Mouse (Mus musculus): Measurements from ENCODE around the gene Cd300lf.
A peak's percentile ranks its signal among the peaks of the same experiment; 100 is the strongest.

The Cd300lf gene

GRCm38 (mm10) chr11:115133800-115134199 lies at the start of gene Cd300lf:
Gene Cd300lf (minus strand): TSS chr11:115133992.
- no peak for DNase-seq (ENCODE audit: extremely low read depth, insufficient read length, low spot score)

GRCm38 (mm10) chr11:115181913-115182638 lies 48.3 kb upstream of the Cd300lf start:
- peak; percentile 58 for DNase-seq (ENCODE audit: extremely low read depth, insufficient read length, low spot score)

- no peak for DNase-seq (ENCODE audit: extremely low read depth, insufficient read length, low spot score)
These were observed 46.1 kb upstream of the Cd300lf start for GRCm38 (mm10) chr11:115179881-115180280.

- DNase-seq (ENCODE audit: extremely low read depth, insufficient read length, low spot score), result no peak
These were observed 45.4 kb upstream of the Cd300lf start for GRCm38 (mm10) chr11:115179191-115179590.

- no peak for DNase-seq (ENCODE audit: extremely low read depth, insufficient read length, low spot score)
These were observed 45.0 kb upstream of the Cd300lf start for GRCm38 (mm10) chr11:115178766-115179165.

- no peak for DNase-seq (ENCODE audit: extremely low read depth, insufficient read length, low spot score)
These were observed 43.9 kb upstream of the Cd300lf start for GRCm38 (mm10) chr11:115177559-115178195.

GRCm38 (mm10) chr11:115176399-115177190 lies 42.8 kb upstream of the Cd300lf start:
- no peak for DNase-seq (ENCODE audit: extremely low read depth, insufficient read length, low spot score)

GRCm38 (mm10) chr11:115173549-115174339 lies 40.0 kb upstream of the Cd300lf start:
- DNase-seq (ENCODE audit: extremely low read depth, insufficient read length, low spot score), result peak; percentile 42

- peak; percentile 77 for DNase-seq (ENCODE audit: extremely low read depth, insufficient read length, low spot score)
These were observed 39.1 kb upstream of the Cd300lf start for GRCm38 (mm10) chr11:115172825-115173287.

GRCm38 (mm10) chr11:115171125-115171524 lies 37.3 kb upstream of the Cd300lf start:
- no peak for DNase-seq (ENCODE audit: extremely low read depth, insufficient read length, low spot score)

- DNase-seq (ENCODE audit: extremely low read depth, insufficient read length, low spot score), result no peak
These were observed 35.6 kb upstream of the Cd300lf start for GRCm38 (mm10) chr11:115169430-115169829.

GRCm38 (mm10) chr11:115167631-115168249 lies 33.9 kb upstream of the Cd300lf start:
- DNase-seq (ENCODE audit: extremely low read depth, insufficient read length, low spot score), result no peak

GRCm38 (mm10) chr11:115166776-115167175 lies 33.0 kb upstream of the Cd300lf start:
- no peak for DNase-seq (ENCODE audit: extremely low read depth, insufficient read length, low spot score)

- DNase-seq (ENCODE audit: extremely low read depth, insufficient read length, low spot score), result peak; percentile 74
These were observed 31.2 kb upstream of the Cd300lf start for GRCm38 (mm10) chr11:115164976-115165374.

- peak; percentile 76 for DNase-seq (ENCODE audit: extremely low read depth, insufficient read length, low spot score)
These were observed 30.7 kb upstream of the Cd300lf start for GRCm38 (mm10) chr11:115164341-115164975.

- DNase-seq (ENCODE audit: extremely low read depth, insufficient read length, low spot score), result no peak
These were observed 29.9 kb upstream of the Cd300lf start for GRCm38 (mm10) chr11:115163568-115164150.

GRCm38 (mm10) chr11:115162832-115163480 lies 29.2 kb upstream of the Cd300lf start, which contains the start of gene Slc9a3r1:
Gene Slc9a3r1 (plus strand): TSS chr11:115163341.
- peak; percentile 99 for DNase-seq (ENCODE audit: extremely low read depth, insufficient read length, low spot score)

GRCm38 (mm10) chr11:115162205-115162601 lies 28.4 kb upstream of the Cd300lf start:
- no peak for DNase-seq (ENCODE audit: extremely low read depth, insufficient read length, low spot score)
